Mouse (Mus musculus) bone marrow, adult 2 months (tissue): ENCODE data around the gene Amz1.

Source experiments
- CTCF ChIP-seq: fragments of 200-500 bp; IDR thresholded peaks from 2 replicates; pipeline ENCODE4 v1.5.1; 2011; ENCODE audit warnings: low read length, control low read depth; ENCODE audit not compliant: control insufficient read depth, insufficient read depth
- POLR2A ChIP-seq: fragments of 200-500 bp; IDR thresholded peaks from 2 replicates; pipeline ENCODE4 v1.6.1; 2011; ENCODE audit warnings: low read depth, mild to moderate bottlenecking, control low read depth, low read length, borderline replicate concordance; ENCODE audit not compliant: control insufficient read depth

- TF ChIP-seq CTCF (no peak), POLR2A (no peak)
Measured at GRCm38 (mm10) chr5:140723822-140724221, at the start of gene Amz1.
